Mouse (Mus musculus) layer of hippocampus, adult 18-20 months (tissue): ENCODE results near the gene Adcy7. TPM values are rescaled to one million over a fixed set of nuclear protein-coding genes. Genes with fewer than 3 reads are reported as not detected.

ENCODE experiments used
- DNase-seq, 2 experiments: peaks; one replicate each; pipeline ENCODE4 v3.0.0; 2022; ENCODE audit warnings: low spot score in 2 of 2
- total RNA-seq, 2 experiments: library from RNA; stranded (reverse); gene quantifications; 2 replicates each; pipeline ENCODE4 v1.2.3; 2021

Gene Adcy7
- total RNA-seq, 2 experiments from 2014 or later = 2.2 to 3.3 TPM

- DNase-seq = no peak
Measured at GRCm38 (mm10) chr8:88298733-88299103, 26.5 kb downstream of the Adcy7 start.

GRCm38 (mm10) chr8:88299907-88300603 lies 27.9 kb downstream of the Adcy7 start:
- DNase-seq = no peak

DNA sequence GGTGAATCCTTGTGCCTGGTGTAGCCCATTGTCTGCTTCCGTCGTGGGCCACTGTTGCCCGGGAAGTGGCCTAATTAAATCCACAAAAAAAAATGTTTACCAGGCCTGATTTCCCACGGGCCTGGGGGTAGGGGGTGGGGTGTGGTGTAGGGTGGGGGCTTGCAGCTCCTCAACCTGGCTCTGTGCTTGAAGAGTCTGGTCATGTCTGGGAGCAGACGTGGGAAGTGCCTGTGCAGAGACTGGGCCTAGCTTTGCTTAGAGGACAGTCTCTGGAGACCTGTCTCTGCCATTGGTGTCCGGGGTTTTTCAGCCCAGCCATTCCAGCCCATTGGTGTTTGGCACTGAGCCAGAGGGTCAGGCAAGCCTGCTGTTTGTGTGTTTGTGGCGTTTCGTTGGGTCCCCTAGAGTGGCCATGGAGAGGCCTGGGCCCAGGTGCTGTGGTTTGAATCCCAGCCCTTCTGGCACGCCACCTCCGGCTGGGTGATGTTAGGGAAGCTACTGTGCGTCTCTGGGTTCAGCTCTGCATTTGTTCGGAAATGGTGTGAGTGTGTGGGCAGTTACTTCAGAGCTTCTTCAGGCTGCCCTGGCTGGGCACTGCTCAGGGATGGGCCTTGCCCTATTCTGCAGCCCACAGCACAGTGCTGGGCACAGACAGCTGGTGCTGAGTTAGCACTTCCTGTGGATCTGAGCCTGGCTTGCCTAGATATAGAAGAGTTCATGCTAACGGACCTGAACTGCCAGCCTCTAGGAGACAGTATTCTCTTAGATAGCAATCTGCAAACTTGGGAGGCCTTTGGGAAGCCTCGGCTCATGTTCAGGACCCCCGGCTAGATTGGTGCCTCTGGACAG lies 29.6 kb downstream of the Adcy7 start:
- no peak for DNase-seq

GRCm38 (mm10) chr8:88305814-88306213 lies 33.6 kb downstream of the Adcy7 start:
- no peak for DNase-seq

DNA sequence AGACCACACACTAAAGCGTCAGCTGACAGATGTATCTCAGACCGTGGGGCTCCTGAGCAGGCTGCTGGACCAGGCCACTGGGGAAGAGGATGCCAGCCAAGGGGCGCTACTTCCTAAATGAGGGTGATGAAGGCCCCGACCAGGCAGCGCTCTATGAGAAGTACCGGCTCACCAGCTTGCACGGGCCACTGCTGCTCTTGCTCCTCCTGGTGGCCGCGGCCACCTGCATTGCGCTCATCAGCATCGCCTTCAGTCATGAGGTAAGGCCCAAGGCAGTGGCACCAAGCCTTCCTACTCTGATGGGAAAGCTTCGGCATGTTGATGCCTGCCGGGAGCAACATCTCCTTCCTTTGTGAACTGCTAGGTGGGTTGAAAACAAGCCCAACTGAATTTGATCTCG lies 34.3 kb downstream of the Adcy7 start:
- no peak for DNase-seq

DNA sequence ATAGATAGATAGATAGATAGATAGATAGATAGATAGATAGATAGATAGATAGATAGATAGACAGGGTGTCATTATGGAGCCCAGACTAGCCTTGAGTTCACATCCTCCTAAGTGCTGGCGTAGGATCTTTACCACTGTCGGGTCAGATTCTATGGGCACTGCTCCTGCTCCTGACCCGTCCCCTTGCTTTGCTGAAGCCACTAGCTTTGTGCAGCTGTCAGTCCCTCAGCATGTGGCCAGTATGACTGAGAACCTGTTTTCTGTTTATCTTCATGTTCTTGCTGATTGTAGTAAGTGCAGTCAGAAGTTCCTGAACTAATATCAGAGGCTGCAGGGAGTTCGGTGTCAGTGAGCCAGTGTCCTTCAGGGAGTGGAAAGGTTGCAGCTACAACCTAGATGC lies 35.5 kb downstream of the Adcy7 start:
- DNase-seq = no peak

DNA sequence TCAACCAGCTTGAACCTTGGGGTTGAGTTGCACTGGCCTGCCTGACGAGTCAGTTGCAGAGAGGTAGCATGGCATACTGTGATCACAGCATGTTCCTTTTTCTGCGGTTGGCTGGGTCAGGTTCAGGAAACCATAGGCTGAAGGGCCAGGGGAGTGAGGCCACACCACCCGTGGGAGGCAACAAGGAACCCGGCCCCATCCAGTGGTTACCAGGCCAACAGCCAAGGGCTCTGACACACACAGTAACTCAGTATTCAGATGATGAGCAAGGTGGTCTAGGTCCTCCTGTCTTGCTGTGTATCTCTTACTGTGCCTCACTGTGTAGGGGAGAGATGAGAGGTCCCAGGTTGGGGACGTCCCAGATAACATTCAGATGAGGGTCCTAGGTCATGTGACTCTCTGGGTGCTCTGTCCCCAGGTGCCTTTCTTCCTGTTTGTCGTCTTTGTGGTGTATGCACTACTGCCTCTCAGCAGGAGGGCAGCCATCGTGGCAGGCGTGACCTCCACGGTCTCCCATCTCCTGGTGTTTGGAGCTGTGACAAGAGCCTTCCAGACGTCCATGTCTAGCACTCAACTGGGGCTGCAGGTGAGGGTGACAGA lies 37.2 kb downstream of the Adcy7 start:
- no peak for DNase-seq

DNA sequence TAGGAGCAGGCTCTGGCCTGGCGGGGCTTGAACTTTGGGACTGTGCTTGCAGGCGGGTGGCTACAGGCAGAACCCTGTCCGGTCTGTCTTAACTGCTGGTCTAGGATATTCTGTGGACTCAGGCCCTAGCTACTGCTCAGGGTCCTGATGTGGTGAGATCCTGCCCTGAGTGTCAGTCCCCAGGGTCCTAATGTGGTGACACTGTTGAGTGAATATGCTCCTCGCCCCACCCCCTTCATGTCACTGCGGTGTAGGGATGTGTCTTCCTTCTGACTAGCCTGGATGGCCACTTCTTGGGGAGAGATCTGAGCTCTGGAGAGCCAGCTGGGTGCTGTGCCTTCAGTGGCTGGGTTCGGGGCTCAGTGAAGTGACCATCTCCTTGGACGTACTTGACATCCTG lies 37.7 kb downstream of the Adcy7 start:
- no peak for DNase-seq

DNA sequence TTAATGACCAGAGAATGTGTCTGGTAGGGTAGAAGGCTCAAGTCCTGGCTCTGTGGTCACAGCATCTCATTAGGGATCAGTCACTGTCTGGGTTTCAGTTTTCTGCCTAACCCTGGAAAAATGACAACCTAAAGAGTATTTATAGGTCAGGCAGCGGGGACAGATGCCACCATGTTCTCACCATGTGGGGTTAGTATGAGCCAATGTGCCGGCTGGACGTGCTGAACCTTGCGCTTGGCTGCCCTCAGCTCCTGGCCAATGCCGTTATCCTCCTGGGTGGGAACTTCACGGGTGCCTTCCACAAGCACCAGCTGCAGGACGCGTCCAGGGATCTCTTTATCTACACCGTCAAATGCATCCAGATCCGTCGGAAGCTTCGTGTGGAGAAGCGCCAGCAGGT lies 38.1 kb downstream of the Adcy7 start:
- DNase-seq = no peak

DNA sequence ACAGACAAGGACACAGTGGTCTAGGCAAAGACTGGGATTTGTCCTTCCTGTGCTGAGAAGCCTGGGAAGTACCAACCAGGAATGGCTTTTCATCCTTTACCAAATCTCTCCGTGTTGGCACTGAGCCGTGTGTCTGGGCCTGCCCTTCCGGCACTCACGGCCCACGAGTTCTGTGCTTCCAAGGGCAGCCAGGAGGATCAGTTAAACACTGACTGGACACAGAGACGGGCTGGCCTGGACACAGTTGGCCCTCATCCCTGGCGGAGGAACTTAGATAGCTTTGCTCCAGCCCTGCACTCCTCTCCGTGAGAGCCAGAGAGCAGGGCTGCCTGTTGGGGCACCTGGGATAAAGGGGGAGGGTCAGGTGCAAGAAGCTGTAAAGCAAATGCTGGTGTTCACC lies 40.8 kb downstream of the Adcy7 start:
- DNase-seq = no peak

GRCm38 (mm10) chr8:88313991-88314390 lies 41.8 kb downstream of the Adcy7 start:
- DNase-seq = no peak

DNA sequence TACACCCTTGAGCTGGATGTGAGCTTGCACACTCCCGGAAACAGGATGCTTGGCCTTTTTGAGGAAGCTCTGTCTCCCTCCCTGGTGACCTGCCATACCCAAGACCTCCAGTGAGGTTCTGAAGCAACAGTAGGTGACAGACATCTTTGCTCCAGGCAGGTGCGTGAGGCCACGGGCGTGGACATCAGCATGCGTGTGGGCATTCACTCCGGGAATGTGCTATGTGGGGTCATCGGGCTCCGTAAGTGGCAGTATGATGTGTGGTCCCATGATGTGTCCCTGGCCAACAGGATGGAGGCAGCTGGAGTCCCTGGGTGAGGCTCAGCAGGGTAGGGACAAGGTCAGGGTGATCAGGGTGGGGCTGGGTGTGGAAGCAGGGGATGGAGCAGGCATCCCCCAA lies 43.1 kb downstream of the Adcy7 start:
- DNase-seq = no peak

GRCm38 (mm10) chr8:88316139-88316931 lies 44.1 kb downstream of the Adcy7 start:
- peak in 1 of 2 experiments; percentile 28 for DNase-seq

GRCm38 (mm10) chr8:88317341-88317740 lies 45.1 kb downstream of the Adcy7 start:
- no peak for DNase-seq

DNA sequence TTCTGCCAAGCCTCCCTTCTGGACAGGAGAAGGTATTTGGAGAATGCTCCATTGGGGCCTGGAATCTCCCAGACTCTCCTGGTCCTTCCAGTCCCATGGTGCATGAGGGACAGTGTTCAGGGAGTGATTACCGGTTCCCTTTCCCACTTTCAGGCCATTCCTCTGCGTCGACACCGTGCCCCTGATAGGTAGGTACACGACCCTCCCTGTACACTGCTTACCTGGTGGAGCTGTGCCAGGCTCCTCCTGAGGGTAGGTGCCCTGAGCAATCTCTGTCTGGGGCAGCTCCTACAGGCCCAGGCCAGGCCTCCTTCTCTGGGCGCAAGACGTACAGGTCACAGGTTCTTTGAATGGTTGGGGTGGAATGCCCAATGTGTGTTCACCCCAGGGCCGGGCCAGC lies 45.9 kb downstream of the Adcy7 start:
- DNase-seq = no peak

- DNase-seq = no peak
Measured at GRCm38 (mm10) chr8:88320134-88320533, 47.9 kb downstream of the Adcy7 start.

- no peak for DNase-seq
Measured at GRCm38 (mm10) chr8:88321387-88321786, 49.2 kb downstream of the Adcy7 start.

- DNase-seq = no peak
Measured at GRCm38 (mm10) chr8:88323523-88323922, 51.3 kb downstream of the Adcy7 start.

DNA sequence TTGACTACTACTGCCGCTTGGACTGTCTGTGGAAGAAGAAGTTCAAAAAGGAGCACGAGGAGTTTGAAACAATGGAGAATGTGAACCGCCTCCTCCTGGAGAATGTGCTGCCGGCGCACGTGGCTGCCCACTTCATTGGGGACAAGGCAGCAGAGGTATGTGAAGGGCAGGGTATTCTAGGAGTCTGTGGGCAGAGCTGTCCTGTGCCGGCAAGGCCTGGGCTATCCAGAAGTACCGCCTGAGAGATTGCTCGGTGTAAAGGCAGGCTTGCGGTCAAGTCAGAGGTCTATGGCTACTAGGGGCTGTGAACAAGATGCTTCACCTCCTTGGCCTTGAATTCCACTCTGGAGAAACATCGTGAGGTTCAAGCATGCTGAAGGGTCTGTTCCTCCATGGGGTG lies 52.6 kb downstream of the Adcy7 start:
- DNase-seq = no peak

DNA sequence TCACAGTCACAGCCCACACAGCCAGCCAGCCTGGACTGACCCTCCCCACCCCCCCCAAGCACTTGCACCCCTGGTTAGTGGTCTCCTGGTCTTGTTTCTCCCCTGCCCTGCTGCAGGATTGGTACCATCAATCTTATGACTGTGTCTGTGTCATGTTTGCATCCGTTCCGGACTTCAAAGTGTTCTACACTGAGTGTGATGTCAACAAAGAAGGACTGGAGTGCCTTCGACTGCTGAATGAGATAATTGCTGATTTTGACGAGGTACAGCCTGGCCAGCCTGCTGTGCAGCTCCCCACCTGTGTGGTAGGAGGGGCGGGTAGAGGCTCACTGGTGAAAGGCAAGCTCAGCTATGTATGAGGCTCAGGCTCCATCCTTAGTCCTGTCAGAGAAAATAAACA lies 53.0 kb downstream of the Adcy7 start:
- DNase-seq = no peak

GRCm38 (mm10) chr8:88325795-88326194 lies 53.6 kb downstream of the Adcy7 start:
- DNase-seq = no peak

GRCm38 (mm10) chr8:88326328-88326727 lies 54.1 kb downstream of the Adcy7 start:
- no peak for DNase-seq
